Mouse (Mus musculus): ENCODE measurements around the gene Dpep1. TPM values are rescaled to one million over a fixed set of nuclear protein-coding genes. Genes with fewer than 3 reads are reported as not detected.
"Not testable (repeated sequence)": the region's sequence is repeated elsewhere in the genome, so short reads cannot be mapped to it uniquely, and the experiment has no call there.

Gene Dpep1
- total and polyA plus RNA-seq, 3 experiments, result 0.11 TPM; not detected in 2

- ATAC-seq (ENCODE audit: extremely low read depth, insufficient number of reproducible peaks, low FRiP score, poor library complexity, severe bottlenecking) (no peak), DNase-seq (ENCODE audit: low spot score) (no peak)
- Histone ChIP-seq H3K4me1 (ENCODE audit: insufficient read depth, low read depth, low read length) (peaks cover 28% of the 10 kb centered on the region), H3K9me3 (replicated peaks) (no peaks in the 10 kb centered on the region), H3K27me3 (ENCODE audit: insufficient read depth, low read length) (peaks cover 17% of the 10 kb centered on the region), H3K36me3 (replicated peaks) (peaks cover 2% of the 10 kb centered on the region), H3K4me3 (ENCODE audit: low read depth, low read length) (no peak overlapping the region)
- TF ChIP-seq GATA2 (IDR thresholded peaks at IDR 0.05; ENCODE audit: borderline replicate concordance, low read depth, low read length), result no peak
- no peak for TF ChIP-seq CTCF (IDR thresholded peaks at IDR 0.05; ENCODE audit: low read depth, low read length)
- TF ChIP-seq POLR2AphosphoS5 (IDR thresholded peaks at IDR 0.05; ENCODE audit: insufficient replicate concordance, low read depth, low read length), result no peak
- no peak for TF ChIP-seq GATA1 (IDR thresholded peaks at IDR 0.05; ENCODE audit: borderline replicate concordance, low read length)
Observed at GRCm38 (mm10) chr8:123220917-123221316, 34.9 kb downstream of the Dpep1 start.

GRCm38 (mm10) chr8:123224278-123225266 lies 38.5 kb downstream of the Dpep1 start, which contains the start of gene Cdk10:
Gene Cdk10, plus strand, starts transcription at chr8:123224842.
- Histone ChIP-seq H3K27me3 (ENCODE audit: insufficient read depth, low read length) (peaks cover 4% of the 10 kb centered on the region; the same call in 1 of the 2 replicates), H3K4me1 (ENCODE audit: insufficient read depth, low read depth, low read length) (peaks cover 20% of the 10 kb centered on the region), H3K36me3 (replicated peaks) (peaks cover 38% of the 10 kb centered on the region), H3K4me3 (ENCODE audit: low read depth, low read length) (peak within 1 kb of the TSS; percentile 93), H3K9me3 (replicated peaks) (no peaks in the 10 kb centered on the region)
- peak; percentile 87 for ATAC-seq (ENCODE audit: extremely low read depth, insufficient number of reproducible peaks, low FRiP score, poor library complexity, severe bottlenecking)
- peak; percentile 91 for DNase-seq (ENCODE audit: low spot score)
- TF ChIP-seq TAL1 (conservative IDR thresholded peaks at IDR 0.05; ENCODE audit: low read depth, low read length), result no peak
- TF ChIP-seq POLR2AphosphoS5 (IDR thresholded peaks at IDR 0.05; ENCODE audit: insufficient replicate concordance, low read depth, low read length), result no peak
- TF ChIP-seq CTCF (IDR thresholded peaks at IDR 0.05; ENCODE audit: low read depth, low read length), result no peak

GRCm38 (mm10) chr8:123228416-123228815 lies 42.4 kb downstream of the Dpep1 start:
- ATAC-seq (ENCODE audit: extremely low read depth, insufficient number of reproducible peaks, low FRiP score, poor library complexity, severe bottlenecking) (no peak), DNase-seq (ENCODE audit: low spot score) (no peak)
- Histone ChIP-seq H3K4me1 (ENCODE audit: insufficient read depth, low read depth, low read length) (peaks cover 25% of the 10 kb centered on the region), H3K27me3 (ENCODE audit: insufficient read depth, low read length) (no peaks in the 10 kb centered on the region), H3K9me3 (replicated peaks) (no peaks in the 10 kb centered on the region), H3K4me3 (ENCODE audit: low read depth, low read length) (no peak overlapping the region), H3K36me3 (replicated peaks) (peaks cover 71% of the 10 kb centered on the region)
- no peak for TF ChIP-seq POLR2AphosphoS5 (IDR thresholded peaks at IDR 0.05; ENCODE audit: insufficient replicate concordance, low read depth, low read length)
- TF ChIP-seq GATA1 (IDR thresholded peaks at IDR 0.05; ENCODE audit: borderline replicate concordance, low read length), result no peak
- TF ChIP-seq TAL1 (conservative IDR thresholded peaks at IDR 0.05; ENCODE audit: low read depth, low read length), result no peak
- no peak for TF ChIP-seq CTCF (IDR thresholded peaks at IDR 0.05; ENCODE audit: low read depth, low read length)
- TF ChIP-seq GATA2 (IDR thresholded peaks at IDR 0.05; ENCODE audit: borderline replicate concordance, low read depth, low read length), result no peak

- Histone ChIP-seq H3K4me1 (ENCODE audit: insufficient read depth, low read depth, low read length) (peaks cover 34% of the 10 kb centered on the region), H3K27me3 (ENCODE audit: insufficient read depth, low read length) (peaks cover 12% of the 10 kb centered on the region; the same call in 1 of the 2 replicates), H3K36me3 (replicated peaks) (peaks cover 81% of the 10 kb centered on the region)
- H3K9me3 ChIP-seq (replicated peaks); H3K4me3 ChIP-seq (ENCODE audit: low read depth, low read length); DNase-seq (ENCODE audit: low spot score); ATAC-seq (ENCODE audit: extremely low read depth, insufficient number of reproducible peaks, low FRiP score, poor library complexity, severe bottlenecking): not testable (repeated sequence)
Observed at GRCm38 (mm10) chr8:123230326-123230725, 44.3 kb downstream of the Dpep1 start.

- no peak for TF ChIP-seq GATA2 (IDR thresholded peaks at IDR 0.05; ENCODE audit: borderline replicate concordance, low read depth, low read length)
- TF ChIP-seq TAL1 (conservative IDR thresholded peaks at IDR 0.05; ENCODE audit: low read depth, low read length), result no peak
- no peak for TF ChIP-seq GATA1 (IDR thresholded peaks at IDR 0.05; ENCODE audit: borderline replicate concordance, low read length)
- no peak for TF ChIP-seq CTCF (IDR thresholded peaks at IDR 0.05; ENCODE audit: low read depth, low read length)
- no peak for TF ChIP-seq POLR2AphosphoS5 (IDR thresholded peaks at IDR 0.05; ENCODE audit: insufficient replicate concordance, low read depth, low read length)
- ATAC-seq (ENCODE audit: extremely low read depth, insufficient number of reproducible peaks, low FRiP score, poor library complexity, severe bottlenecking) (no peak), DNase-seq (ENCODE audit: low spot score) (no peak)
- Histone ChIP-seq H3K36me3 (replicated peaks) (peaks cover 71% of the 10 kb centered on the region), H3K4me3 (ENCODE audit: low read depth, low read length) (no peak overlapping the region), H3K27me3 (ENCODE audit: insufficient read depth, low read length) (peaks cover 23% of the 10 kb centered on the region), H3K4me1 (ENCODE audit: insufficient read depth, low read depth, low read length) (peaks cover 39% of the 10 kb centered on the region), H3K9me3 (replicated peaks) (no peaks in the 10 kb centered on the region)
Observed at GRCm38 (mm10) chr8:123231742-123232141, 45.7 kb downstream of the Dpep1 start.

GRCm38 (mm10) chr8:123232553-123232952 lies 46.5 kb downstream of the Dpep1 start:
- no peak overlapping the region for H3K4me3 ChIP-seq (ENCODE audit: low read depth, low read length)
- DNase-seq (ENCODE audit: low spot score), result no peak
- H3K36me3 ChIP-seq (replicated peaks), result peaks cover 63% of the 10 kb centered on the region
- H3K27me3 ChIP-seq (ENCODE audit: insufficient read depth, low read length), result peaks cover 27% of the 10 kb centered on the region
- TF ChIP-seq POLR2AphosphoS5 (IDR thresholded peaks at IDR 0.05; ENCODE audit: insufficient replicate concordance, low read depth, low read length) (no peak), GATA2 (IDR thresholded peaks at IDR 0.05; ENCODE audit: borderline replicate concordance, low read depth, low read length) (no peak), GATA1 (IDR thresholded peaks at IDR 0.05; ENCODE audit: borderline replicate concordance, low read length) (no peak), TAL1 (conservative IDR thresholded peaks at IDR 0.05; ENCODE audit: low read depth, low read length) (no peak), CTCF (IDR thresholded peaks at IDR 0.05; ENCODE audit: low read depth, low read length) (no peak)
- H3K4me1 ChIP-seq (ENCODE audit: insufficient read depth, low read depth, low read length), result peaks cover 41% of the 10 kb centered on the region
- H3K9me3 ChIP-seq (replicated peaks), result no peaks in the 10 kb centered on the region
- no peak for ATAC-seq (ENCODE audit: extremely low read depth, insufficient number of reproducible peaks, low FRiP score, poor library complexity, severe bottlenecking)
